Mouse (Mus musculus) neural tube, embryonic 10.5 days (tissue): ENCODE measurements at regions not wholly inside any gene's neighbourhood (a gene's known extent, or its start where the extent isn't known, plus 50 kb on each side); places are given as distances from the start of the nearest gene placed in this dataset.
"Not testable (repeated sequence)": the region's sequence is repeated elsewhere in the genome, so short reads cannot be mapped to it uniquely, and the experiment has no call there.

Source experiments
- DNase-seq: peaks from one replicate; pipeline ENCODE4 v3.0.0-alpha.2; 2017; ENCODE audit warnings: low spot score; ENCODE audit errors: extremely low spot score

GRCm38 (mm10) chr12:80055894-80056293 is 56.9 kb downstream of the Zfp36l1 start:
- not testable (repeated sequence) for DNase-seq

- no peak for DNase-seq
These were observed 57.4 kb downstream of the Zfp36l1 start for GRCm38 (mm10) chr12:80055394-80055793.

GRCm38 (mm10) chr12:80054655-80055037 is 58.2 kb downstream of the Zfp36l1 start:
- DNase-seq: no peak

GRCm38 (mm10) chr12:80053902-80054654 is 58.7 kb downstream of the Zfp36l1 start:
- DNase-seq: no peak

- DNase-seq: no peak
These were observed 64.4 kb downstream of the Zfp36l1 start for GRCm38 (mm10) chr12:80048215-80048979.

GRCm38 (mm10) chr12:80046625-80047303 is 66.0 kb downstream of the Zfp36l1 start:
- DNase-seq: no peak

- DNase-seq: no peak
These were observed 71.1 kb downstream of the Zfp36l1 start for GRCm38 (mm10) chr12:80041510-80042324.

GRCm38 (mm10) chr12:80041012-80041411 is 71.8 kb downstream of the Zfp36l1 start:
- DNase-seq: no peak

- DNase-seq: no peak
These were observed 72.6 kb downstream of the Zfp36l1 start for GRCm38 (mm10) chr12:80040233-80040632.

GRCm38 (mm10) chr12:80039150-80039549 is 73.7 kb downstream of the Zfp36l1 start:
- DNase-seq: no peak

- no peak for DNase-seq
These were observed 77.1 kb downstream of the Zfp36l1 start for GRCm38 (mm10) chr12:80035500-80036271.

- no peak for DNase-seq
These were observed 77.8 kb downstream of the Zfp36l1 start for GRCm38 (mm10) chr12:80034963-80035411.

GRCm38 (mm10) chr12:80034100-80034499 is 78.7 kb downstream of the Zfp36l1 start:
- no peak for DNase-seq

GRCm38 (mm10) chr12:80032520-80032919 is 80.3 kb downstream of the Zfp36l1 start:
- DNase-seq: no peak

- DNase-seq: no peak
These were observed 84.5 kb downstream of the Zfp36l1 start for GRCm38 (mm10) chr12:80028301-80028700.

- peak; percentile 61 for DNase-seq
These were observed 89.4 kb downstream of the Zfp36l1 start for GRCm38 (mm10) chr12:80023107-80024078.

- DNase-seq: peak; percentile 79
These were observed 90.4 kb downstream of the Zfp36l1 start for GRCm38 (mm10) chr12:80022181-80023106.

GRCm38 (mm10) chr12:80021030-80021473 is 91.8 kb downstream of the Zfp36l1 start:
- peak; percentile 56 for DNase-seq
